ENCODE assay signal across 7 mouse cellular contexts in genomic region chr12:69501783-69502705, GRCm38 (mm10).
DNase-seq lines count a peak whose midpoint lies in the region; ATAC-seq and TF ChIP-seq lines count a peak whose summit lies in the region.

No protein-coding gene starts in this region.

- H3K4me2 ChIP-seq in heart, embryonic 12.5 days = peak overlapping the region; percentile 46
- H3K4me2 ChIP-seq in kidney, embryonic 16.5 days (replicated peaks; ENCODE audit: low read depth, low read length) = peak overlapping the region; percentile 33
- H3K4me2 ChIP-seq in midbrain, postnatal 0 days (ENCODE audit: low read depth, low read length, poor library complexity, severe bottlenecking) = peak overlapping the region; percentile 24; the same call in 1 of the 2 replicates

- WGBS in heart, embryonic 12.5 days = 32% methylated on average over 20 of the region's 20 CpGs
- 18% methylated on average over 20 of the region's 20 CpGs for WGBS in kidney, embryonic 16.5 days
- 14% methylated on average over 20 of the region's 20 CpGs for WGBS in midbrain, postnatal 0 days

- H3K4me1 ChIP-seq in heart, embryonic 12.5 days (replicated peaks) = peaks cover 29% of the 10 kb centered on the region
- peaks cover 26% of the 10 kb centered on the region for H3K4me1 ChIP-seq in kidney, embryonic 16.5 days (ENCODE audit: insufficient read depth, low read length)
- no peaks in the 10 kb centered on the region; the same call in 1 of the 2 replicates for H3K4me1 ChIP-seq in midbrain, postnatal 0 days (ENCODE audit: insufficient read depth, low read length)

- TF ChIP-seq CTCF in midbrain, postnatal 0 days (IDR thresholded peaks at IDR 0.05) = no peak

- no peak overlapping the region for H3K4me3 ChIP-seq in heart, embryonic 12.5 days
- H3K4me3 ChIP-seq in kidney, embryonic 16.5 days (ENCODE audit: low read length) = no peak overlapping the region
- H3K4me3 ChIP-seq in midbrain, postnatal 0 days (ENCODE audit: low read depth, low read length) = no peak overlapping the region

- peak overlapping the region; percentile 36; the same call in 1 of the 2 replicates for H3K9ac ChIP-seq in heart, embryonic 12.5 days
- peak overlapping the region; percentile 48 for H3K9ac ChIP-seq in kidney, embryonic 16.5 days (replicated peaks; ENCODE audit: low read length)
- no peak overlapping the region for H3K9ac ChIP-seq in midbrain, postnatal 0 days (replicated peaks; ENCODE audit: low read length, poor library complexity, severe bottlenecking)

- no peaks in the 10 kb centered on the region for H3K27me3 ChIP-seq in heart, embryonic 12.5 days (replicated peaks)
- H3K27me3 ChIP-seq in kidney, embryonic 16.5 days (ENCODE audit: insufficient read depth, low read length) = no peaks in the 10 kb centered on the region
- H3K27me3 ChIP-seq in midbrain, postnatal 0 days (ENCODE audit: insufficient read depth, low read length) = no peaks in the 10 kb centered on the region

- no peaks in the 10 kb centered on the region for H3K9me3 ChIP-seq in heart, embryonic 12.5 days (replicated peaks)
- H3K9me3 ChIP-seq in kidney, embryonic 16.5 days (ENCODE audit: low read length) = no peaks in the 10 kb centered on the region
- no peaks in the 10 kb centered on the region for H3K9me3 ChIP-seq in midbrain, postnatal 0 days (ENCODE audit: low read length)

- no peaks in the 10 kb centered on the region for H3K36me3 ChIP-seq in heart, embryonic 12.5 days
- H3K36me3 ChIP-seq in kidney, embryonic 16.5 days (ENCODE audit: insufficient read depth, low read length) = no peaks in the 10 kb centered on the region
- no peaks in the 10 kb centered on the region for H3K36me3 ChIP-seq in midbrain, postnatal 0 days (ENCODE audit: insufficient read depth, low read length)

- peak overlapping the region; percentile 87 for H3K27ac ChIP-seq in heart, embryonic 12.5 days (ENCODE audit: poor library complexity, severe bottlenecking)
- peak overlapping the region; percentile 87 for H3K27ac ChIP-seq in kidney, embryonic 16.5 days (ENCODE audit: low read length)
- H3K27ac ChIP-seq in midbrain, postnatal 0 days (ENCODE audit: low read depth, low read length) = peak overlapping the region; percentile 57

- ATAC-seq in heart, embryonic 12.5 days (ENCODE audit: insufficient number of reproducible peaks, low FRiP score) = peak; percentile 89
- ATAC-seq in kidney, embryonic 16.5 days (ENCODE audit: low FRiP score, low TSS enrichment) = peak; percentile 92
- ATAC-seq in midbrain, postnatal 0 days (ENCODE audit: low FRiP score) = peak; percentile 82

- DNase-seq in adrenal gland, postnatal 4 days (ENCODE audit: low spot score in 2 of 2) = peak; percentile 41 to 67
- peak; percentile 97 for DNase-seq in fibroblast of lung, adult 2 months (ENCODE audit: low read depth)
- peak; percentile 57 for DNase-seq in liver
- peak; percentile 90 for DNase-seq in midbrain, postnatal 0 days (ENCODE audit: low spot score)
- peak; percentile 32 to 56 for DNase-seq in spleen, postnatal 14 days (ENCODE audit: low spot score in 2 of 2)

Comparison
In these comparisons a context has a peak if more than half of its experiments do, and no peak if none do; other contexts are left out.
1. DNase-seq: peak in every context shown above with its lines; median percentile 97 in fibroblast of lung, adult 2 months; 90 in midbrain, postnatal 0 days; 57 in liver; 54 in adrenal gland, postnatal 4 days; 44 in spleen, postnatal 14 days.